Mouse (Mus musculus) CH12.LX (cell line): ENCODE results near the gene Maml2. TPM values are rescaled to one million over a fixed set of nuclear protein-coding genes. Genes with fewer than 3 reads are reported as not detected.

ENCODE experiments used
- DNase-seq: peaks from one replicate; pipeline ENCODE4 v3.0.0-alpha.2; 2013; ENCODE audit errors: extremely low read depth
- H3K27ac ChIP-seq: 2 replicates; pipeline ENCODE4 v1.5.1; 2012; ENCODE audit warnings: low read depth, mild to moderate bottlenecking, control low read depth, moderate library complexity; ENCODE audit not compliant: insufficient read depth
- H3K27me3 ChIP-seq: replicated peaks from 2 replicates; pipeline ENCODE3; 2012; ENCODE audit warnings: inconsistent platforms
- H3K36me3 ChIP-seq, 2 experiments: replicated peaks in 1 of 2; 2 replicates each; pipeline versions ENCODE3 to v1.6.1; 2012; ENCODE audit warnings: inconsistent platforms in 1 of 2, low read length in 1 of 2, mild to moderate bottlenecking in 1 of 2, mixed read lengths in 1 of 2, moderate library complexity in 1 of 2; ENCODE audit not compliant: control insufficient read depth in 1 of 2, insufficient read depth in 1 of 2
- H3K4me1 ChIP-seq, 2 experiments: 2 replicates each; pipeline ENCODE4 v1.6.1; 2012; ENCODE audit warnings: inconsistent platforms in 1 of 2, moderate library complexity in 1 of 2; ENCODE audit not compliant: insufficient read depth in 2 of 2, control insufficient read depth in 1 of 2
- H3K4me2 ChIP-seq: 2 replicates; pipeline ENCODE4 v1.6.1; 2012; ENCODE audit warnings: low read depth, mild to moderate bottlenecking, control low read depth; ENCODE audit not compliant: poor library complexity, insufficient read depth, severe bottlenecking
- H3K4me3 ChIP-seq, 3 experiments: fragments of 150-350 bp in 1 of 3; sonication (generic) in 1 of 3; replicated peaks in 1 of 3; 2 replicates each; pipeline versions ENCODE3 to v1.5.1; 2011 to 2012; ENCODE audit warnings: low read depth in 2 of 3, low read length in 2 of 3, mild to moderate bottlenecking in 2 of 3, moderate library complexity in 2 of 3, control low read depth in 1 of 3, improper control_type of control experiment in 1 of 3, inconsistent platforms in 1 of 3, mixed read lengths in 1 of 3; ENCODE audit not compliant: poor library complexity in 1 of 3
- H3K79me2 ChIP-seq: replicated peaks from 2 replicates; pipeline ENCODE4 v1.6.1; 2012; ENCODE audit warnings: mild to moderate bottlenecking, moderate library complexity; ENCODE audit not compliant: control insufficient read depth, poor library complexity, insufficient read depth, severe bottlenecking; ENCODE audit errors: extremely low read depth
- H3K9ac ChIP-seq: 2 replicates; pipeline ENCODE4 v1.6.1; 2012; ENCODE audit warnings: low read depth, mild to moderate bottlenecking, control low read depth, moderate library complexity; ENCODE audit not compliant: insufficient read depth
- H3K9me3 ChIP-seq: replicated peaks from 2 replicates; pipeline ENCODE3; 2012; ENCODE audit warnings: low read length, inconsistent platforms, mixed read lengths
- BHLHE40 ChIP-seq: IDR thresholded peaks from 2 replicates; pipeline ENCODE4 v1.6.1; 2011; ENCODE audit warnings: mild to moderate bottlenecking, low read depth, low read length, improper control_type of control experiment
- CHD1 ChIP-seq: IDR thresholded peaks from 2 replicates; pipeline ENCODE4 v1.6.1; 2012; ENCODE audit warnings: low read depth, low read length, improper control_type of control experiment, inconsistent platforms
- ELF1 ChIP-seq: IDR thresholded peaks from 2 replicates; pipeline ENCODE4 v1.6.1; 2014; ENCODE audit warnings: low read depth, mild to moderate bottlenecking, inconsistent platforms, low read length, improper control_type of control experiment
- MAFK ChIP-seq: IDR thresholded peaks from 2 replicates; pipeline ENCODE4 v1.6.1; 2011; ENCODE audit warnings: low read length, improper control_type of control experiment; ENCODE audit not compliant: insufficient replicate concordance
- MAX ChIP-seq: IDR thresholded peaks from 2 replicates; pipeline ENCODE4 v1.6.1; 2011; ENCODE audit warnings: low read length, improper control_type of control experiment
- MXI1 ChIP-seq: IDR thresholded peaks from 2 replicates; pipeline ENCODE4 v1.6.1; 2011; ENCODE audit warnings: mild to moderate bottlenecking, low read depth, low read length, improper control_type of control experiment
- PAX5 ChIP-seq: IDR thresholded peaks from 2 replicates; pipeline ENCODE4 v1.6.1; 2012; ENCODE audit warnings: low read length, inconsistent platforms, mixed read lengths
- POLR2A ChIP-seq: IDR thresholded peaks from 2 replicates; pipeline ENCODE4 v1.6.1; 2011; ENCODE audit warnings: low read depth, mild to moderate bottlenecking, improper control_type of control experiment, low read length
- USF2 ChIP-seq: conservative IDR thresholded peaks from 2 replicates; pipeline ENCODE4 v1.6.1; 2011; ENCODE audit warnings: low read depth, low read length, improper control_type of control experiment
- ZMIZ1 ChIP-seq: IDR thresholded peaks from 2 replicates; pipeline ENCODE4 v1.6.1; 2012; ENCODE audit warnings: low read depth, mild to moderate bottlenecking, inconsistent platforms, low read length, improper control_type of control experiment
- dilution Hi-C: fragments of 300-500 bp; cut with MboI; formaldehyde crosslinking; loops from 2 replicates; pipeline ENCODE4 v1.14.3; 2020; ENCODE audit warnings: low sequenced_read_pairs; ENCODE audit not compliant: extremely low pct_unique_long_range_greater_than_20kb, extremely low pct_ligation_motif_present
- in situ Hi-C: fragments of 300-500 bp; cut with MboI; formaldehyde crosslinking; loops from 3 replicates; pipeline ENCODE4 v1.14.3; 2019; ENCODE audit warnings: low sequenced_read_pairs, low pct_ligation_motif_present, low pct_unique_long_range_greater_than_20kb, mixed read lengths
- polyA plus RNA-seq: library from polyadenylated mRNA; unstranded; fragments of >175 nt; gene quantifications from 2 replicates; pipeline ENCODE4 v1.2.1, GENCODE M21; 2012; ENCODE audit warnings: low read depth; ENCODE audit not compliant: insufficient read length
- total RNA-seq, 2 experiments: library from RNA; depleted of rRNA; stranded (reverse); fragments of 300-350 nt in 1 of 2; fragments of >200 nt in 1 of 2; gene quantifications; 2 replicates each; pipeline ENCODE4 v1.2.3; 2012 to 2014

The Maml2 gene
- total and polyA plus RNA-seq, 3 experiments = 5.9 to 9.1 (median 5.9) TPM

DNA sequence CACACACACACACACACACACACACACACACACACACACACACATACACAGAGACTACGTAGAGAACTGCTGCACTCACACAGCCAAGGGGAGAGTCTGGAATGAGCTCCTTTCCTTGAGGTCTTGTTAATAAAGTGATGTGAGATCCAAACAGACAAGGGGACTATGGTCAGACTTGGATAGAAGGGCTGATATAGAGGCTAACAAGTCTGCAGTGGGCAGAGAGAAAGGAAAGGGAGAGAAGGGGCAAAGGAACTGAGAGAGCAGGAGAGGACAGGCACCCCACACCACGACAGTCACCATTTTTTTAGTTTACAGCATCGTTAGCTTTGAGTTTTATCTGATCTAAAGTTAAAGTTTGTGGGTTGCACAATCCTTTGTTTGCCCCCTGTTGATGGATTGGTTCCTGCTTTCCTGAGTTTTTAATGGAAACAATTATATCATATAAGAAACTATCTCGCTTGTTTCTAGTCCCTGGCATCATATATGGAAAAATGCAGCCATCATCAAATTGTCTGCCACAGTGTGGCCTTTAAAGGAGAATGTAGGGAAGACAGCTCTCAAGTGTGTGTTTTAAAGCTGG lies 149.0 kb downstream of the Maml2 start, which contains the start of gene Gm17571:
TSS of gene Gm17571 (minus strand) at position 51 of the 583 bp plus-strand sequence.
- H3K4me3 ChIP-seq = no peak within 1 kb of the TSS
- in situ Hi-C loops = no loop called here
- TF ChIP-seq USF2 (no peak), MAX (no peak), MXI1 (no peak), ZMIZ1 (no peak), MAFK (no peak), ELF1 (no peak)
- TF ChIP-seq, all 38 proteins: peak for 0

DNA sequence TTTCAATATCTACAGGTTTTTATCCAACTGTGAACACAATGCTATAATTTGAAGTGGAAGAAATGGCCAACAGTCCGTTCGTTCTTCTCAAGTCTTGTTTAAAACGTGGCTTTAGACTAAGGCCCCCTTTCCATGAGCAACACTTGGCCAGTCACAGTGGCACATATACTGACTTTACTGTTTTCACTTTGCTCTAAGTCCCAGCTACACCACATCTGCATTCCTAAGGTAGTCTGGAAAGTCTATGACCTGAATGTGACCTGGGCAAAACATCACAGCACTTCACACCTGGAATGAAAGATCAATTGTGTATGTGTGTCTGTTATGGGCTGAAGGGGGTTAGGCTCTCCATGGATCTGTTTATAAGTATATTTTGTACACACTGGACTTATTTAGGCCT lies 151.0 kb downstream of the Maml2 start:
- H3K36me3 ChIP-seq = peaks cover 5 to 24% of the 10 kb centered on the region in 2 experiments
- no peak overlapping the region for H3K27ac ChIP-seq
- H3K9me3 ChIP-seq = no peaks in the 10 kb centered on the region
- no peaks in the 10 kb centered on the region for H3K79me2 ChIP-seq
- no peaks in the 10 kb centered on the region for H3K27me3 ChIP-seq
- dilution Hi-C loops (no loop called here), in situ Hi-C loops (no loop called here)
- no peak overlapping the region for H3K4me2 ChIP-seq
- H3K9ac ChIP-seq = no peak overlapping the region
- H3K4me3 ChIP-seq = no peak overlapping the region
- TF ChIP-seq PAX5 (no peak), CHD1 (no peak)
- peaks cover 14 to 19% of the 10 kb centered on the region in 2 experiments for H3K4me1 ChIP-seq
- DNase-seq = no peak

More for the DNA sequence above, 149.0 kb downstream of the Maml2 start, which contains the start of gene Gm17571:
- H3K27ac ChIP-seq = no peak within 1 kb of the TSS
- DNase-seq = no peak
- H3K9ac ChIP-seq = no peak within 1 kb of the TSS
- H3K9me3 ChIP-seq = no peaks in the 10 kb centered on the region
- dilution Hi-C loops = no loop called here
- H3K36me3 ChIP-seq = peaks cover 5 to 24% of the 10 kb centered on the region in 2 experiments
- H3K27me3 ChIP-seq = no peaks in the 10 kb centered on the region
- no peaks in the 10 kb centered on the region for H3K79me2 ChIP-seq
- peaks cover 27 to 29% of the 10 kb centered on the region in 2 experiments for H3K4me1 ChIP-seq
- H3K4me2 ChIP-seq = no peak within 1 kb of the TSS

DNA sequence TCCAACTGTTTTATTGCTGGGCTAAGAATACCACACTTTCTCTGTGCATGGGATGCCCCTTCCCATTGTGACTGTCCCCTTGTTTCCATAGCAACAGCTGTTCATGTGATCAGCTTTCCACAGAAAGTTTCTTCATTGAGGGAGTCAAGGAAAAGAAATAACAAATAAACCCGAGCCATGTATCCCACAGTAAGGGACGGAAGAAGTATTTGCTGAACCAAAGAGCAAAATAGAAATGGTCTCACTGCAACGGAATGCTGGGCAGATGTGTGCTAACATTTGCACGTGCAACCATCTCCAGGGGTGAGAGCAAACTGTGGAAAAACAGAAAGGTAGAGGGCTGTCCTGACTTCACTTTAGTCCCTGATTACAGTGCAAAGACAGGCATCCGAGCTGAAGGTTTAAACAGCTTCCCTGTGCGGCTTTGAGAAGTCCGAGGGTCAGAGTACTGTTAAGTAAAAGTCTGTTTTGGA lies 156.9 kb downstream of the Maml2 start:
- Histone ChIP-seq H3K9ac (no peak overlapping the region), H3K4me3 (no peak overlapping the region), H3K27me3 (no peaks in the 10 kb centered on the region), H3K9me3 (no peaks in the 10 kb centered on the region), H3K36me3 (peaks cover 3 to 24% of the 10 kb centered on the region in 2 experiments), H3K4me1 (0 out of 4 replicates have a peak, but pooled peaks cover 0 to 9% of the 10 kb centered on the region in 2 experiments), H3K79me2 (peaks cover 1% of the 10 kb centered on the region), H3K4me2 (no peak overlapping the region), H3K27ac (no peak overlapping the region)
- dilution Hi-C loops = no loop called here
- TF ChIP-seq POLR2A (no peak), BHLHE40 (no peak), MXI1 (no peak)
- DNase-seq = no peak
- in situ Hi-C loops = no loop called here
